Mouse (Mus musculus) forebrain, embryonic 12.5 days (tissue): ENCODE data around the gene Adgb. TPM values are rescaled to one million over a fixed set of nuclear protein-coding genes. Genes with fewer than 3 reads are reported as not detected.
A peak's percentile ranks its signal among the peaks of the same experiment; 100 is the strongest.

Experiments
- ATAC-seq: fragments of 200-750 bp; cut with Nextera tagmentation; 2 replicates; pipeline ENCODE4 v1.8.0; 2017; ENCODE audit warnings: moderate TSS enrichment; ENCODE audit not compliant: low FRiP score
- H3K27ac ChIP-seq: fragments of 300-500 bp; sonication (generic); 2 replicates; pipeline ENCODE4 v1.5.1; 2016; ENCODE audit warnings: mild to moderate bottlenecking
- H3K27me3 ChIP-seq: fragments of 300-500 bp; sonication (generic); 2 replicates; pipeline ENCODE4 v1.6.1; 2016; ENCODE audit warnings: mild to moderate bottlenecking
- H3K36me3 ChIP-seq: fragments of 300-500 bp; sonication (generic); replicated peaks from 2 replicates; pipeline ENCODE4 v1.6.1; 2016; ENCODE audit warnings: mild to moderate bottlenecking
- H3K4me1 ChIP-seq: fragments of 300-500 bp; sonication (generic); 2 replicates; pipeline ENCODE4 v1.6.1; 2016
- H3K4me2 ChIP-seq: fragments of 300-500 bp; sonication (generic); 2 replicates; pipeline ENCODE4 v1.6.1; 2016; ENCODE audit warnings: mild to moderate bottlenecking, moderate library complexity
- H3K4me3 ChIP-seq: fragments of 300-500 bp; sonication (generic); replicated peaks from 2 replicates; pipeline ENCODE4 v1.5.1; 2016; ENCODE audit warnings: mild to moderate bottlenecking
- H3K9ac ChIP-seq: fragments of 300-500 bp; sonication (generic); 2 replicates; pipeline ENCODE4 v1.6.1; 2016; ENCODE audit warnings: mild to moderate bottlenecking
- H3K9me3 ChIP-seq: fragments of 300-500 bp; sonication (generic); 2 replicates; pipeline ENCODE4 v1.6.1; 2016
- WGBS: fragments of 180-500 bp; shearing (Covaris S2); methylation state at CpG from one replicate; pipeline ENCODE4 v1.1.7; 2016; 5-methylcytosine and 5-hydroxymethylcytosine counted together
- polyA plus RNA-seq: library from polyadenylated mRNA; unstranded; fragments of >200 nt; fragmentation: Nextera tagmentation; extraction: Ambion mirVana; gene quantifications from 2 replicates; pipeline ENCODE4 v1.2.1, GENCODE M21; 2016

Gene Adgb
- polyA plus RNA-seq, 1 experiment from 2014 or later, result 0.15 TPM

DNA sequence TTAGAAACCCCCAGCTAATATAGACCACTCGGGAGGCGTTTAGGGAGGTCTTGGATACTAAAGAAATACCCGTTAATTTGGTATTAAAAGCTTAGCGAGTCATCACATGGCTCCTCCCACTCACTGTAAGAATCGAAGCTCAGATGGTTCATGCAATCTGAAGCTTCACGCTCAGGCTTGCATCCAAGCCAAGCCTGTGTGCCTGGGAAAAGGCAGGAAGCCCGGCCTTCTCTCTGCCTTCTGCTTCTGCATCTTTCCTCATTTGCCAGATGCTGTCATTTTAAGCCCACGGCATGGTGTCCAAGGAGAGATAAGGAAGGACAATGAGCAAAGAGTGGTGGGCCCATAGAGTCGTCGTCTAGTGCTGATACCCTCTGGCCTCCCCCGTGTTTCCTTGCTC, 149.2 kb downstream of the Adgb start:
- Histone ChIP-seq H3K4me2 (no peak overlapping the region), H3K4me1 (peaks cover 8% of the 10 kb centered on the region), H3K4me3 (no peak overlapping the region), H3K36me3 (no peaks in the 10 kb centered on the region), H3K27ac (no peak overlapping the region), H3K9ac (no peak overlapping the region), H3K9me3 (no peaks in the 10 kb centered on the region), H3K27me3 (no peaks in the 10 kb centered on the region)
- 83% methylated on average over 11 of the region's 11 CpGs for WGBS
- ATAC-seq, result no peak

DNA sequence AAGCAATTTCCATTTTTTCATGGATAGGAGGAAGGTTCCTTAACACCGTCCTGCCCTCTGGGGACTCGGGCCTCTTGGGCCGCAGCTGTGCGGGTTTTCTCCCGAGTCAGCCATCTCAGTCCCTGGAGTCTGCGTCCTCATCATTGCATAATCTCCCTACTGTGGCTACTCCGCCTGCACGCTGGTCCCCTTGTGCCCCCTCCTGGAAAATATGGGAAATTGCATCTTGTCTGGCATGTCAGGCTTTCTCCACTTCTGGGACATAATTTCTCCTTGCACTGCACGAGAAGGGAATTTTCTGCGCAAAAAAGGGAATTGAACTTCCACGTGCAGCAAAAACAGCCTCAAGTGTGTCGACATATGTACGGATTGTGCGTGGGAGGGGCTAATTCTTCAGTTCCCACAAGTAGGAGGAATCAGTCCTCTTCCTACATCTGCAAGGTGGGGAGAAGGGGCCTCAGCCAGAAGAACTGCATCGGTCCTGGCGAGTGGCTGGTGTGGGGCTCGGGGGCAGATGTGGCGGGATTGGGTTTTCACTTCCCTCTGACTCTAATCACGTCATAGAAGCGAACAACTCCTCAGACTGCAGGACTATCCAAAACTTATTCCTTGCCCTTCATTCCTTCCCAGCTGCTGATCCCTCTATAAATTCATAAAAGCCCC, 150.9 kb downstream of the Adgb start:
- Histone ChIP-seq H3K9ac (no peak overlapping the region; the same call in 1 of the 2 replicates), H3K27ac (no peak overlapping the region), H3K27me3 (no peaks in the 10 kb centered on the region), H3K4me1 (peaks cover 8% of the 10 kb centered on the region), H3K9me3 (no peaks in the 10 kb centered on the region), H3K4me2 (peak overlapping the region; percentile 51), H3K4me3 (no peak overlapping the region), H3K36me3 (no peaks in the 10 kb centered on the region)
- 8% methylated on average over 20 of the region's 20 CpGs for WGBS
- ATAC-seq, result peak; percentile 97

DNA sequence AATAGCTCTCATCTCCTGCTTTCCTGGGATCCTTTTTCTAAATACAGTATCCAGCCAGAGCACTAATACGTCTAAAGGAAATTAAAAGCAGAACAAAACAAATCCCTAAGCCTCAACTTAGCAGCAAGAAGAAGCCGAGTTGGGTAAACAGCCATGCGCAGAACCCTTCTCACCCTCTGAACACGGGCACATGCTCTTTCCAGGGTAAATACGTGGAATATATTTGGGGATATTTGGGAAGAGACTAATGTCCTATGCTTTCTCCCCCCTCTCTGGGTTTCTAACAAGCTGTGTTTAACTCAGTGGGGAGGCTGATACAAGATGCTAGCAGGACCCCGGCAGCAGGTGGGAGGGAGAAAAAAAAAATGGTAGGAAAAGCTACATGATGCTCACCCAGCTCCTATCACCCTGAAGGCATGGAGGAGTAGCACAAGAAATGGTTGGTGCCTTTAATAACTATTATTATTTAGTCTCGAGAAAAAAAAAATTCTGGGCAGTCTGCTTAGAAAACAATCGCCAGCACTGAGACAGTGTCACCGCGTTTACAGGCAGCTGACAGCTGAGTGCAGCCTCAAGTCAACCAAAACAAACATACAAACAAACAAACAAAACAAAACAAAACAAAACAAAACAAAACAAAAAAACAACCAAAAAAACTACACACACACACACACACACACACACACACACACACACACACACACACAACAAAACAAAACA, 151.6 kb downstream of the Adgb start:
- Histone ChIP-seq H3K27ac (no peak overlapping the region), H3K4me1 (peaks cover 8% of the 10 kb centered on the region), H3K4me2 (peak overlapping the region; percentile 51), H3K36me3 (no peaks in the 10 kb centered on the region), H3K4me3 (no peak overlapping the region), H3K27me3 (no peaks in the 10 kb centered on the region), H3K9ac (no peak overlapping the region; the same call in 1 of the 2 replicates), H3K9me3 (no peaks in the 10 kb centered on the region)
- WGBS, result 35% methylated on average over 10 of the region's 10 CpGs
- peak; percentile 52 for ATAC-seq

DNA sequence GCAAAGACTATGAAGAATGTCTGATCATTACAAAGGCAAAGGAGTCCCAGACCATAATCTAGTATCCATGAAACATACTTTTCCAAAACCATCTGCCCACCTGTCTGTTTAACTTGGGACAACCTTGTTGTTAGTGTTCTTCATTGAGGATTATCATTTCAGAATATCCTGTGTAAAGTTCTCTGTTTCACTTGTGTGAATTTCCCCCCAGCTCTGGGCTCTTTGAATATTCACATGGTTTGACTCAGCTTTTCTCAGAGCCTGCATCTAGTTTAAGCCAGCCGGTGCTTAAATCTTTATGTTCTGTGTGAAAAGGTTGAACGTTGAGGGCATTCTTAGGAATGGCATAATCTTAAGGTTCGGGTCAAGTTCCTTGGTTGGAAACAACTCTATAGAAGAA, 154.0 kb downstream of the Adgb start:
- Histone ChIP-seq H3K4me2 (no peak overlapping the region), H3K27me3 (no peaks in the 10 kb centered on the region), H3K9ac (no peak overlapping the region), H3K4me3 (no peak overlapping the region), H3K9me3 (no peaks in the 10 kb centered on the region), H3K36me3 (no peaks in the 10 kb centered on the region), H3K27ac (no peak overlapping the region), H3K4me1 (peaks cover 8% of the 10 kb centered on the region)
- WGBS, result 76% methylated on average over 3 of the region's 3 CpGs
- ATAC-seq, result no peak

DNA sequence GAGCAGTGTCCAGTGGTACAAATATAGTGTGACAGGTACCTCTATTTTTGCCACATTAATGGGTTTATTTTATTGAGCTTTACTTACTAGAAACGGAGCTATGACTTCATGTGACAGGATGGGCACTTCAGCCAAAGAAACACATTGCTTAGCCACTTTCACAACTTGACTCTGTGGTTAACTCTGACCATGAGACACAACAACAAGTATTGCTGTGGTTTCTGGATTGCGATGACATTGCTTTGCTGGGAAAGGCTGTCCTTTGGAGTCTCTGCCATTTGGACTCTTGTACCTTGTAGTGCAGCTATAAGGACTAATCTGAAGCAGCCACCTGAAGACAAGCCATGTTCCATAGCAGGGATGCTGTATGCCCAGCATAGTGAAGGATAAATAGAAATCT, 156.5 kb downstream of the Adgb start:
- ATAC-seq, result no peak
- no peak overlapping the region for H3K4me3 ChIP-seq
- no peaks in the 10 kb centered on the region for H3K27me3 ChIP-seq
- 88% methylated on average over 2 of the region's 2 CpGs for WGBS
- H3K4me2 ChIP-seq, result no peak overlapping the region
- no peak overlapping the region for H3K9ac ChIP-seq
- H3K4me1 ChIP-seq, result peaks cover 4% of the 10 kb centered on the region
- no peaks in the 10 kb centered on the region for H3K36me3 ChIP-seq
- no peak overlapping the region for H3K27ac ChIP-seq
- no peaks in the 10 kb centered on the region for H3K9me3 ChIP-seq

DNA sequence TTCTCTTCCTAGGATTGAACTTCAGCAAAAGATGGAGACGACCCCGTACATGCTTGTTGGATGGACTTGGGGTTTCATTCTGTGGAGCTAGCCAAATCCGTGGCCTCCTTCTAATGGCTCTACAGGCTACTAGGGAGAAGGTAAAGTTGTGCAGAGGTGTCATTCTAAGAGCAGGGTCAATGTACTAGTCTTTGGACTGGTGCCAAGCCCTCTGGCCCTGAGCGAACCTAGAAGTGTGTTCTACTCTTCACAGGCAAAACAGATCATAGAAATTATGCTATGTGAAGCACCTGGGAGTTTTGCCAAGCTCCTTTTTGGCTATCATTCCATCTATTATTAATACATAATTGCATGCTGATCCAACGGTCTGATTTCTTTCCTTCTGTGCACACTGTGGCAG, 157.6 kb downstream of the Adgb start:
- H3K9ac ChIP-seq, result no peak overlapping the region
- no peak overlapping the region for H3K4me3 ChIP-seq
- H3K36me3 ChIP-seq, result no peaks in the 10 kb centered on the region
- H3K9me3 ChIP-seq, result no peaks in the 10 kb centered on the region
- H3K27me3 ChIP-seq, result no peaks in the 10 kb centered on the region
- 86% methylated on average over 5 of the region's 5 CpGs for WGBS
- no peak overlapping the region for H3K27ac ChIP-seq
- no peaks in the 10 kb centered on the region for H3K4me1 ChIP-seq
- no peak overlapping the region for H3K4me2 ChIP-seq
- no peak for ATAC-seq

DNA sequence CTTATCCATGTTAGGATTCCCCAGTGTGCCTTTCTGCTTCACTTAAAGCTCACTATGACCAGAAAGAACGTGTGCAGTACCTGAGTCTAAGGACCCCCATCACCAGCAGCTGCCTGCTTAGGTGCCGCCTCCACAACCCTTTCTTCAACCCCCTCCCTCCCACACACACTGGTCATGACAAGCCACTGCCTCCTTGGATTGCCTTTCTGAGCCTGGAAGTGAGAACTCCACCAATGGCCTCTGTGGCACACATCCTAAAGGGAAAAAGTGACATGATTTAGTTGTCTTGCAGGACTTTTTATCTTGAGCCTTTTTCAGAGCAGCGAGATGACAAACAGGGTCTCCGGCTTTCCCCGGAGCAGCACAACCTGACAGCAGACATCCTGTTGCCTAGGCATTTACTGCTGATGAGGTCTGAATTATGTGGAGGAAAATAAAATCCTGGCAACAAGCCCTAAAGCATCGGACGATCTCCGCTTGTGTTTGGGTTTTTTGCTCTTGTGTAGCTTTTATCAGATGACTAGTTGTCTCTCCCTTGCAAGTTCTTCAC, 162.2 kb downstream of the Adgb start:
- Histone ChIP-seq H3K27ac (no peak overlapping the region), H3K4me1 (no peaks in the 10 kb centered on the region), H3K9me3 (no peaks in the 10 kb centered on the region), H3K4me2 (no peak overlapping the region), H3K36me3 (no peaks in the 10 kb centered on the region), H3K9ac (no peak overlapping the region), H3K27me3 (no peaks in the 10 kb centered on the region), H3K4me3 (no peak overlapping the region)
- WGBS, result 88% methylated on average over 8 of the region's 8 CpGs
- no peak for ATAC-seq

DNA sequence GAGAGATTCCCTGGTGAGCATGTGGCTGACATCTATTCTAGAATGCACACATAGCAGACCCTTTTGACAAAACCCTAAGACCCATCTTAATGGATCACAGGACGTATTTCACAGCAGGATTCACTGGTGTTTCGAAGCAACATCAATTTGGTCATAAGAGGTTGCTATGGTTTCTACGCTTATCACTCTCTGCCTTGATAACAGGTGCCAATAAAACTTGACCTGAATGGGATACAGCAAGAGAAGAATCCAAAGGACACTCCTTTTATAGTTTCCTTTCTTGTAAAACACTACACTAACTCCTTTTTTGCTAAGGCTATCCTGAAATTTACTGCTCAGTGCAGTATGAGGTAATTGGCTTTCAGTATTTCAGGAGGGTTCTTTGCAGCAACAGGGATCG, 163.1 kb downstream of the Adgb start:
- Histone ChIP-seq H3K9me3 (no peaks in the 10 kb centered on the region), H3K9ac (no peak overlapping the region), H3K36me3 (no peaks in the 10 kb centered on the region), H3K27ac (no peak overlapping the region), H3K4me3 (no peak overlapping the region), H3K4me1 (no peaks in the 10 kb centered on the region), H3K4me2 (no peak overlapping the region), H3K27me3 (no peaks in the 10 kb centered on the region)
- WGBS, result 72% methylated on average over 4 of the region's 4 CpGs
- ATAC-seq, result no peak

DNA sequence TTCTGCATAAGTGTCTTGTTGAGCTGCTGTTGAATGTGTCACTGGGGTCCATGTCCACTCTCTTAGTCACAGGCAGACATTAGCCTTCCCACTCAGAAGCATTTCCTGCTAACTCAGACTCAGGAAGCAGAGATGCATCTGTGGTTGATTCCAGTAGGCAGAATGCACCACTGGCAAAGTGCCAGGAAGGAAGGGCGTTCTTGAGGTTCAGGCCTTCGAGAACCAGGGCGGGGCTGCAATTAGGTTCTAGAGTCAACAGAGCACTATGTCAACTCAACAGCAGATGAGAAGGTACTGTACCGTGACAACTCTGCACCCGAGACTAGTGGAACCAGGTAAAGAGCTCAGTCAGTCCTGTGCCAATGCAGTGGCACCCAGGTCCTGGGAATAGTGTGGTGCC, 164.7 kb downstream of the Adgb start:
- Histone ChIP-seq H3K4me3 (no peak overlapping the region), H3K9ac (no peak overlapping the region), H3K4me1 (no peaks in the 10 kb centered on the region), H3K4me2 (no peak overlapping the region), H3K36me3 (no peaks in the 10 kb centered on the region), H3K27me3 (no peaks in the 10 kb centered on the region), H3K9me3 (no peaks in the 10 kb centered on the region), H3K27ac (no peak overlapping the region)
- ATAC-seq, result no peak
- WGBS, result 90% methylated on average over 5 of the region's 5 CpGs

DNA sequence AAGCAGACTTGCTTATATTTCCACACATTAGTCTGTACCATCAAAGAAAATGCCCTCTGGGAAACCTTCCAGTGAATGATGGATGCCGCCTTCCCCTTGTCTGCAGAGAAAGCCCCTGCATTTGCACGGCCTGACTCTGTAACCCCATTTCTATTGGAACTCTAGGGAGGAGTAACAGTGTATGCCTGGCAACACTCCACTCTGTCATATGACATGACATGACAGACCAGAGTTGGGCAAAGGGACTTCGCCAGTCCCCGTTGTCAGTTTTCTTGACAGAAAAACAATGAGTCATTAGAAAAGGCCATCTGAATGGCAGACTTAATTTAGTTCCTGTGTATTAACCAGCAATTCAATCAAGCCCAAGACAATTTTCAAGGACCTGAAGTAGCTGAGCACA, 167.8 kb downstream of the Adgb start:
- no peak for ATAC-seq
- H3K27me3 ChIP-seq, result no peaks in the 10 kb centered on the region
- peaks cover 3% of the 10 kb centered on the region for H3K4me1 ChIP-seq
- H3K9me3 ChIP-seq, result no peaks in the 10 kb centered on the region
- no peak overlapping the region for H3K9ac ChIP-seq
- H3K36me3 ChIP-seq, result no peaks in the 10 kb centered on the region
- H3K4me2 ChIP-seq, result no peak overlapping the region
- H3K4me3 ChIP-seq, result no peak overlapping the region
- 71% methylated on average over 4 of the region's 4 CpGs for WGBS
- H3K27ac ChIP-seq, result no peak overlapping the region

DNA sequence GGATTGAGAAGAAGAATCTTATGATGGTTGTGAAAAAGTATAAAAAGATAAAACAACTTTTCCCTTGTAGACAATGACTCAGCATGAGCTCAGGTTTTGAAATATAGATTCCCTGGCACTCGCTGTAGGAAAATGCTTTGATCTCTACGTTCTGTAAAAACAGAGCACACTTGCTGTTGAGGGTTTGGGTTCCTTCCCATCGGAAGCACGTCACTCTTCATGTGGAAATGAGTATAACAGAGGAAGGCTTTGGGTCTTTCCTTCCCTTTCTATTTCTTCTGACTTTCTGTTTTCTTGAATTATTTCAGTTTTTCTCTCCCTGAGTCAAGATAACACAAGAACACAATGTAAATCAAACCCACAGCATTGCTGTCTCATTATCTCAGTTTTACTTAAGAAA, 170.4 kb downstream of the Adgb start:
- Histone ChIP-seq H3K27me3 (no peaks in the 10 kb centered on the region), H3K36me3 (no peaks in the 10 kb centered on the region), H3K4me2 (no peak overlapping the region), H3K27ac (no peak overlapping the region), H3K4me3 (no peak overlapping the region), H3K9ac (no peak overlapping the region), H3K4me1 (peaks cover 3% of the 10 kb centered on the region), H3K9me3 (no peaks in the 10 kb centered on the region)
- 7% methylated on average over 4 of the region's 4 CpGs for WGBS
- no peak for ATAC-seq

DNA sequence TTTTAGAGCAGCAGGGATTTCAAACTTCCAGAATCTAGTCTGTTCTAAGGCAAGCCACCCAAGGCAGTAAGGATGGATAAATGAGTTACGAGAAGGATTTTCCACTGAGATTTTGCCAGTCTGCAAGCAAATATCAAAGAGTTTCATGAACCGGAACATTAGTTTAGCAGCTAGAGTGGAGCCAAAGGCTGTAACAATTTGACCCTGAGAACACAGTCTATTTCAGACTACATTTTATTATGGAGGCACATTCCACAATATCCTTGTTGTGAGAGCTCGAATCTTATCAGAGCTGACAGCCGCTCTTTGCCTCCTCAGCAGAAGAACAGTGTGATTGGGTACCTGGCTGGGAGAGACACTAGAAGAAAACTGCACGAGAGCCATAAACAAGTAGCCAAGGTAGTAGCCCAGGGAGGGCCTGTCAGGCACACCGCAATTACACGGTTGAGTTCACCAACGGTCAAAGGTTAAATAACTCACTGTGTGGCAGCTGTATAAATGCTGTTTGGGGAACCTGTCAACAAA, 171.1 kb downstream of the Adgb start:
- Histone ChIP-seq H3K4me3 (no peak overlapping the region), H3K9me3 (no peaks in the 10 kb centered on the region), H3K27ac (no peak overlapping the region), H3K9ac (no peak overlapping the region), H3K4me2 (no peak overlapping the region), H3K27me3 (no peaks in the 10 kb centered on the region), H3K36me3 (no peaks in the 10 kb centered on the region), H3K4me1 (peaks cover 3% of the 10 kb centered on the region)
- ATAC-seq, result peak; percentile 49; the same call in 1 of the 2 replicates
- 20% methylated on average over 8 of the region's 8 CpGs for WGBS
